Mouse (Mus musculus) urinary bladder, postnatal 25 days (tissue): ENCODE results near the gene Col27a1.
A peak's percentile ranks its signal among the peaks of the same experiment; 100 is the strongest.

Source experiments
- DNase-seq: peaks from one replicate; pipeline ENCODE4 v3.0.0; 2022; ENCODE audit warnings: low spot score

Col27a1 gene

GRCm38 (mm10) chr4:63213907-63214621 lies at the start of gene Col27a1:
Gene Col27a1, plus strand, starts transcription at chr4:63214004.
- no peak for DNase-seq

GRCm38 (mm10) chr4:63165636-63166035 lies 48.2 kb upstream of the Col27a1 start:
- no peak for DNase-seq

GRCm38 (mm10) chr4:63166323-63166722 lies 47.5 kb upstream of the Col27a1 start:
- DNase-seq = no peak

DNA sequence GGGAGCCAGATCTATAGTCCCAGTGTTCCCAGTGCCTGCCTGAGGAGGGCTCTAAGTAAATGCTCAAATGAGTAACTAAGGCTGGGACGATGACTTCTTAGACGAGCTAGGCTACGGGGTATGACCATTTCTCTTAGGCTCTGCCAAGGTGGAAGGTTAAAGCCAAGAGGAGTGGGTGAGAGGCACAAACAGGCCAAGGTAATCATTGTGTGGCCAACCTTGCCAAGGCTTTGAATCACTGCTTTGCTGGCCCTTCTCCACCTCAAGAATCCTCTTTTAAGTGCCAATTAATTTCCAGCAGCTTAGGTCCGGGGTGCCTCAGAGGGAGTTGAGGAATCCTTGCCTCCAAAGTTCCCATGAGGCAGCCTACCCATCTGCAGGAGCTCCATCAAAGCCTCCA lies 43.7 kb upstream of the Col27a1 start:
- no peak for DNase-seq

DNA sequence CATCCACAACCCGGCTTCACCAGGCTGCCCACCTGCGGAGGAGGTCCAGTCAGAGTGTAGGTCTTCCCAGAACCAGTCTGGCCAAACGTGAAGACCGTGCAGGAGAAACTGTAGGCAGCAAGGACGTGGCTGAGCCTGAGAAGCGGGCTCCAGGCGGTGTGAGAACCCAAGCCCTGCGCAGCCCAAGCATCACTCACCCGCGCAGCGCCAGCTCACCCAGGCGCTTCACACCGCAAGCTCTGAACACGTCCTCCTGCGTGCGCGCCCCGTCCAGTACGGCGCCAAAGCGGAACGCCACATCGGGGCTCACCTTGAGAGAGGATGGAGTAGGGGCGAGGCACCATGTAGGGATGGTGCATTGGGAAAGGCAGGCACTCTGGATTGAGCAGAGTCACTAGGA lies 42.7 kb upstream of the Col27a1 start:
- no peak for DNase-seq

DNA sequence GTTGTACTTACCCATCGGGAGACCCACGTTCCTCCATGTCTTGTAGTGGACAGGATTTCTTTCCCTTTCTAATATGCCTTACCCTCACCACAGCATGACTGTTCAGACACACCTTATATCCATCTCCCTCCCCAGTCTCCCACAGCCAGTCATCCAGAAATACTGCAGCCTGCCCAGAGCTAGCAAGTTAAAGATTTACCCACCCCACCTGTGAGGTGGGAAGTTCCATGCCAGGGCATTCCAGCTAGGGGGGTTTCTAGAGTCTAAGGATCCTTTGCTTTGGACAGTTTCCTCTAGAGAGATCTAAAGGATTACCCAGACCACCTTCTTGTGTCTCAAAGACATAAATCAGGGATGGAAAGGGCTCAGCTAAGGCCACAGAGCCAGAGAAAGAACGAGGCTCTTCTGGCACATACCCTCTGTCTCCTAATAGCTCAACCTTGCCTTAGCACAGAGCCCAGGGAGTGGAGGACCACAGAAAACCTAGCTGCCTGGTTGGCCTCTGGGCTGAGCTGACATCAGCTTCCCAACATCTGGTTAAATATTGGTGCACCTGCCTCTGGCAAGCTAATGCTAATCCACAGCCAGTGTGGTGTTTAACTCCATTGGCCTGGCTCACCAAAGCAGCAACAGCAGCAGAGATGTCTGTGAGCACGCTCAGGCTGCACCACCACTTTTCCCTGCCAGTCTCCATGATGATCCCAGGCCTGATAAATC lies 41.7 kb upstream of the Col27a1 start, which contains the start of gene Kif12:
TSS of gene Kif12 (minus strand) at position 163 of the 717 bp plus-strand sequence.
- DNase-seq = no peak

GRCm38 (mm10) chr4:63181556-63181955 lies 32.2 kb upstream of the Col27a1 start:
- peak; percentile 29 for DNase-seq

DNA sequence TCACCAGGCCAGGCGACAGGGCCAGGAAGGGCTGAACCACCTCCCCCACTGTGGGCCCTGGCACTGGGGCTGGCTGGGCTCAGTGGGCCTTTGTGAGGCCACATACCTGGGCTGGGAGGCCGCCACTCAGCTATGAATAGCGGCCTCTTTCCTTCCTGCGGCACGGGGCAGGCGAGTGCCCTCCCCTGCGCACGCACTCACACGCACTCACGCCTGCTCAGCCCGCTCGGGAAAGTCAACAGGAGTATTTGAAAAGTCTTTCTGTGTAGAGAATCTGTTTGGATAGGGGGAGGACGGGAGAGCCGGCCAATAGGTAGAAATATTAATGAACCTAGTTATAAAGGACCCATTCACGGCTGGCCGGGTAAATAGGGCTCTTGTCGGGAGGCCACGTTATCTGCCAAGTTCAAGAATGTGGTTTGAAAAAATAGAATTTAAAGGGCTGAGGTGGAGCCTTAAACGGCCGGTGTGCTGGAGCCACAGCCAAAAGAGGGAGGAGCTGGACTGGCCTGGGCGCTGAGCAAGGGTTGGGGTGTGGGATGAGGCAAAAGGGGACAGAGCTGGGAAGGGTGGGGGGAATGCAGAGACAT lies 27.4 kb upstream of the Col27a1 start:
- DNase-seq = no peak

DNA sequence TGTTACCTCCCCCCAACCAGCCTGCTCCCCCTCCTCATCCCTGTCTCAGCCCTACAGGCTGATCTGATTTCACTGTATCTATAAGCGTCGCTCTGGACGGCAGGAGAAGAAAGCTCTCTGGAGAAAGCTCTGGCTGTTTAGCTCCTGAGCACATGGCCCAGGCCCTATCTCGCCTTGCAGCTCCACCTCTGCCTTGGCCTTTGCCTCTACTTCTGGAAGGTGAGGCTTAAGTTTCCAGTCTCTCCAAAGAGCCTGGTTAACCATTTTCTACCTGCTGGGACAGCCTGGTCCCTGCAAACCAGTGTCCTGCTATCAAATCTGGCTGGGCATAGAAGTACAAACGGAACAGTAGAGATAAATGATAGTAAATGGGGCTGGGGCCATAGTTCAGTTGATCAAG lies 22.2 kb upstream of the Col27a1 start:
- no peak for DNase-seq

DNA sequence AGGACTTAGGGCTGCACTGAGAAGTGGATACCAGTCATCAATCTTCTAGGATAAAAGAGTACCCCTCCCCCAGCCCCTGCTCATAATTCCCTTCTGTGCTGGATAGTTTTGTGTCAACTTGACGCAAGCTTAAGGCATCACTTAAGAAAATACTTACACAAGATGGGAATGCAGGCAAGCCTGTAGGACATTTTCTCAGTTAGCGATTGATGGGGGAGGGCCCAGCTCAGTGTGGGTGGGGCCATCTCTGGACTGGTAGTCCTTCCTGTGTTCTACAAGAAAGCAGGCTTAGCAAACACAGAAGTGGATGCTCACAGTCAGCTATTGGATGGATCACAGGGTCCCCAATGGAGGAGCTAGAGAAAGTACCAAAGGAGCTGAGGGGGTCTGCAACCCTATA lies 19.4 kb upstream of the Col27a1 start:
- DNase-seq = no peak

DNA sequence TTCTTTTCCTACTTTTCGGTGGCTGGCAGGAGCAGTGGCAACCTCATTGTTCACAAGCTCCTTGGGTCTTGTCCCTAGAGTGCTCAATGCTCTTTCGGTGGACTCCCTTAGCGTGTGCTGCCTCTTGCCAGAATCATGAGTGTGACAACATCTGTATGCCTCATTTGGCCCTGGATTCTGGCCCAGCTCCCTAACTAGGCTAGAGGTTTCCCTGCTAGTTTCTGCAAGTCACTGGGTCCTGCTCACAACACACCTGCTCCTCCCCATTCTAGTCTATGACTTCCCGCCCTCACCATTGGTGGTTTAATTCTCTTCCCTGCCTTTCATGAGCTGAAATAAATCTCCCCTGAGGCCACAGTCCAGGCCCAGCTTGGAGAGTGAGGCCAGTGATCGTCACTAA lies 14.4 kb upstream of the Col27a1 start:
- DNase-seq = no peak

DNA sequence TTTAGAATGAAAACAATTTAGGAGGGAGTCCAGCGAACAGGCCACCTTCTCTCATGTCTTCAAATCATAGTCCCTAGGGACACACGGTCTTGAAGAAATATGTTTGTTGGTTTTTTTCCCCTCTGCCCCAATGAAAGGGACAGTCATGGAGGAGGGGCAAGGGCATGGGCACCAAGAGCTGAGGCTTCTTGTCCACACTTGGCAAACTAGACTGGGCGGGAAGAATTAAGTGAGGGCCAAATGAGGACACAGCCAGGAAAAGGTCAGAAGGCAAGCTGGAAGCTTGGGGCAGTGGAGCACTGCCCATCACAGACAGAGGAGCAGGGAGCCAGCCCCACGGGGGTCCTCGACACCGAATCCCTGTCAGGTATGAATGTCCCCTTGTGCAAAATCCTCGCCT lies 9.9 kb upstream of the Col27a1 start:
- no peak for DNase-seq

DNA sequence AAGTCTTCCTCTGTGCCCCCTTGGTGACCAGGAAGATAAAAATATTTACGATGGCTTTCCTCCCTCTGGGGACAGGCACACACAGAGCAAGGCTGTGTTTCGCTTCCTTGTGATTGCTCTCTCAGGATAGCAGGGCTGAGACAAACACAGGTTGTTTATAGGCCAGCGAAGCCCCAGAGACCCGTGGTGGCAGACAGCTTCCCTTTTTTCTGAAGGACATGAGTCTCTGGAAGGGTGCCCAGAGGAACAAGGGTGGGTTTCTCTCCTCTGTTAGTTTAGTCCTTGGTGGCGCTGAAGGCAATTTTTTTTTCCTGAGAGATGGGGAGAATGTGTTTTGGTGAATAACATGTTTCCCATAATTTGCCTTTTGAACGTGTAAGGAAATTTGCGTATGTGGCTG lies 8.2 kb upstream of the Col27a1 start:
- no peak for DNase-seq

- DNase-seq = peak; percentile 86
Measured at GRCm38 (mm10) chr4:63215185-63215992, 1.6 kb downstream of the Col27a1 start.

GRCm38 (mm10) chr4:63215993-63216531 lies 2.3 kb downstream of the Col27a1 start:
- DNase-seq = no peak

DNA sequence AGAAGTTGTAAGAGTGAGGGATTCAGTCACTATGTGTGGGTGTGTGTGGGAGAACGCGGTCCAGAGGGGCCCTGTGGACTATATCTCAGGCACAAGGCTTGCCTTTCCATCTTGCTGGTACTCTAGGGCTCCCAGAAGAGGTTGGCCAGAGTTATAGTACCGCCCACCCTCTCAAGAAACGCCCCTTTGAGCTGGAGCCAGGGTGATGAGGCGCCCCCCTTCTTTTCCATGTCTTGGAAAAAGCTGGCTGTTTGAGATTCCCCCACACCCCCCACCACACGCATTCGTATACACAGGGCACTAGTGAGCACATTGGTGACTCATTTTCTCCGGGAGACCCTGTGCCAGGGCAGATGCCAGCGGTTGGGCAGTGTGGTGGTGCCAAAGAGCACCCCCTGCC lies 2.8 kb downstream of the Col27a1 start:
- DNase-seq = no peak

DNA sequence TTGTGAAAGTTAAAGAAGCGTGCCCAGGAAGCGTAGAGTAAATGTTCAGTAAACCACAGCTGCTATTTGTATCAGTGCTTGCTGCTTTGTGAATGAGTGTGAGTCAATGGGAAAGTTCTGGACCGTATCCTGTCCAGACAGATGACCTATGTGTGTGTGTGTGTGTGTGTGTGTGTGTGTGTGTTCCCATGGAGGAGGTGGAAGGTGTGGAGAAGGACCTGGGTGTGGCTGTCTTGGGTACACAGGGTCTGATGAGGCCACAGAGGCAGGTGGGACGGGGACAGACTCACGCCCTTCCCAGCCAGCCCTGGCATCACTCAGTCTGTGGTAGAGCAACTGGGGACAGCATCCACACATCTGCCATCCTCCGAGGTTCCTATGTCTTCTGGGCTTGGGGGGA lies 3.7 kb downstream of the Col27a1 start:
- DNase-seq = no peak

DNA sequence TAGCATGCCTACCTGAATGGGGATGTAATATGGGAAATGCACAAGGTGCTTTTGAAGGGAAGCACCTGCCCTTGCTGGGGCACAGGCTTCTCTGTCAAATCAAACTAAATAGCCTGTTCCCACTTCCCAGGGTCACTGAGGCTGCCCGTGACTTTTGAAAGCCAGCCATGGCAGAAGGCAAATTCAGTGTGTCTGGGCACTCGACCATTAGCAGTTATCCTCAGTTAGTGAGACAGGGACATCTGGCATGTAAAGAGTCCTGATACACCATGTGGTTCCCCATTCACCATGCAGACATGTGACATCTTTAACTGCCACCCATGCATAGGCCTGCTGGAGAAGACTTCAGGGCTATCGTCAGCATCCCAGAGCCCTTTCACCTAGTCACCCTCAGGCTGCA lies 5.3 kb downstream of the Col27a1 start:
- DNase-seq = no peak

GRCm38 (mm10) chr4:63219635-63220034 lies 5.8 kb downstream of the Col27a1 start:
- DNase-seq = no peak

GRCm38 (mm10) chr4:63221096-63221958 lies 7.5 kb downstream of the Col27a1 start:
- DNase-seq = no peak

DNA sequence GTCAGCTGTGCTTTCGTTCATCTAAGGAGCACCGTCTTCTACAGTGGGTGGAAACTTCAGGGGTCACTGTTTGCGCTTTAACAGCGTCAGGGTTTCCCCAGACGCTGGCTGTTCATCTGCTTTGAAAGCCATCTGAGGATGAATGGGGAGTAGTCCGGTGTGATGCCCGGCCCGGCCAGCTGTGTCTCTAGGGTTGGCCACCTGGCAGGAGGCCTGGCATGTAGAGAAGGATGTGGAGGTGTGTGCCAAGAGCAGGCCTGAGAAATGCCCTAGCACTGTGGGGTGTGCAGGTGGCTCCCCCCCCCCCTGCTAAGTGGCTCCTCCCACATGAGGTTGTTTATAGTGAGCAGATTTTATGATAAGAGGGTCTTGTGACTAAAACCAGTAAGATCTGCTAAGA lies 8.4 kb downstream of the Col27a1 start:
- DNase-seq = no peak
